Mouse (Mus musculus) heart, adult 2 months (tissue): ENCODE data around the gene Ddx59. TPM values are rescaled to one million over a fixed set of nuclear protein-coding genes. Genes with fewer than 3 reads are reported as not detected.

Experiments used
- DNase-seq, 2 experiments: peaks; one replicate each; pipeline ENCODE4 v3.0.0; 2021
- H3K27ac ChIP-seq: fragments of 200-600 bp; 2 replicates; pipeline ENCODE4 v1.8.1; 2022
- H3K27me3 ChIP-seq: fragments of 200-500 bp; 2 replicates; pipeline ENCODE4 v1.6.1; 2012; ENCODE audit warnings: mild to moderate bottlenecking, low read length, inconsistent platforms, mixed read lengths; ENCODE audit not compliant: control insufficient read depth, insufficient read depth
- H3K36me3 ChIP-seq: fragments of 200-500 bp; 2 replicates; pipeline ENCODE4 v1.6.1; 2012; ENCODE audit warnings: low read length, inconsistent platforms; ENCODE audit not compliant: control insufficient read depth, insufficient read depth
- H3K4me1 ChIP-seq: fragments of 200-500 bp; 2 replicates; pipeline ENCODE4 v1.6.1; 2011; ENCODE audit warnings: low read length; ENCODE audit not compliant: control insufficient read depth, insufficient read depth
- H3K4me3 ChIP-seq: fragments of 200-600 bp; 2 replicates; pipeline ENCODE4 v1.8.1; 2022
- H3K79me2 ChIP-seq: fragments of 200-500 bp; replicated peaks from 2 replicates; pipeline ENCODE4 v1.6.1; 2012; ENCODE audit warnings: mild to moderate bottlenecking, inconsistent platforms, low read length, moderate library complexity, mixed read lengths; ENCODE audit not compliant: control insufficient read depth, insufficient read depth
- H3K9ac ChIP-seq: fragments of 200-500 bp; 2 replicates; pipeline ENCODE4 v1.6.1; 2012; ENCODE audit warnings: low read depth, mild to moderate bottlenecking, control low read depth, inconsistent platforms, low read length, mixed read lengths
- CTCF ChIP-seq: fragments of 200-600 bp; IDR thresholded peaks from 2 replicates; pipeline ENCODE4 v1.8.1; 2022; ENCODE audit warnings: antibody characterized with exemption, mild to moderate bottlenecking, moderate library complexity
- EP300 ChIP-seq: fragments of 200-500 bp; IDR thresholded peaks from 2 replicates; pipeline ENCODE4 v1.6.1; 2011; ENCODE audit warnings: low read depth, low read length, control low read depth; ENCODE audit not compliant: insufficient read depth
- POLR2A ChIP-seq: fragments of 200-500 bp; IDR thresholded peaks from 2 replicates; pipeline ENCODE4 v1.6.1; 2011; ENCODE audit warnings: mild to moderate bottlenecking, low read depth, low read length, control low read depth; ENCODE audit not compliant: insufficient read depth
- WGBS: fragments of 180-500 bp; shearing (Covaris S2); methylation state at CpG from one replicate; pipeline ENCODE4 v1.1.7; 2018; 5-methylcytosine and 5-hydroxymethylcytosine counted together
- intact Hi-C: fragments of 180-260 bp; cut with DNase I; formaldehyde crosslinking; loops from one replicate; pipeline ENCODE4 v1.15.1; 2025
- polyA plus RNA-seq: library from polyadenylated mRNA; depleted of rRNA; stranded (reverse); fragments of >200 nt; gene quantifications from 2 replicates; pipeline ENCODE4 v1.2.3, GENCODE M21; 2012; rRNA removed
- total RNA-seq, 2 experiments: library from RNA; stranded (reverse); gene quantifications; 2 replicates each; pipeline ENCODE4 v1.2.3; 2021

Gene Ddx59
- total and polyA plus RNA-seq, 3 experiments, result 4.2 to 14.1 (median 11.8) TPM

DNA sequence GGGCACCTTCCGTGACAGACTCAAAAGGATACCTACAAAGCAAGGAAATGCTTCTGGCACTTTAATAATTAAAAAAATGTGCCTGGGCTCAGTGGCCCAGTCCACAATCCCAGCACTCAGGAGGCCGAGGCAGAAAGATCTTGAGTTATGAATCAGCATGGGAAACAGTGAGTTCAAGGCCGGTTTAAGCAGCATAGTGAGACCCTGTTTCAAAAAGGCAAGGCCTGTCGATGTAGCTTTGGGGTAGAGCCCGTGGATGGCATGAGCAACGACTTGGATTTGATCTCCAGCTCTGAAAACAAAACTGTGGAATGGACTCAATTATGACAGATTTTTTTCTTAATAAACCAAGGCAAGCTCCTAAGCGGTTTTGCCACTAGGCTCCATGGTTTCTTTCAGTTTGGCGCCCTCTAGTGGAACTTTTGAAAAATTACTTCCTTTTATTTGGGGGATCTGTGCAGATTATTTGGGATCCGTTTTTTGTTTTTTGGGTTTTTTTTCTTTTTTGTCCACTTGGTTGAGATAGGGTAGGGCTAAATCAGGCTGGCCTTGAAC lies 43.7 kb downstream of the Ddx59 start:
- no peak overlapping the region for H3K9ac ChIP-seq
- H3K4me3 ChIP-seq, result no peak overlapping the region
- TF ChIP-seq CTCF, result no peak; the same call in 1 of the 2 replicates
- no peak for TF ChIP-seq POLR2A
- no peak for TF ChIP-seq EP300
- intact Hi-C loops, result loop anchor here (1.0 to 5.0 kb wide), 4 partner anchors 152 to 406 kb away; partner anchors contain the start of genes Ascl5 and Cacna1s
- H3K4me1 ChIP-seq, result no peaks in the 10 kb centered on the region; the same call in 1 of the 2 replicates
- WGBS, result 30% methylated on average over 9 of the region's 9 CpGs
- H3K79me2 ChIP-seq, result no peaks in the 10 kb centered on the region
- no peaks in the 10 kb centered on the region for H3K36me3 ChIP-seq
- H3K27ac ChIP-seq, result no peak overlapping the region
- DNase-seq, result peak in 1 of 2 experiments; percentile 4
- no peaks in the 10 kb centered on the region for H3K27me3 ChIP-seq

DNA sequence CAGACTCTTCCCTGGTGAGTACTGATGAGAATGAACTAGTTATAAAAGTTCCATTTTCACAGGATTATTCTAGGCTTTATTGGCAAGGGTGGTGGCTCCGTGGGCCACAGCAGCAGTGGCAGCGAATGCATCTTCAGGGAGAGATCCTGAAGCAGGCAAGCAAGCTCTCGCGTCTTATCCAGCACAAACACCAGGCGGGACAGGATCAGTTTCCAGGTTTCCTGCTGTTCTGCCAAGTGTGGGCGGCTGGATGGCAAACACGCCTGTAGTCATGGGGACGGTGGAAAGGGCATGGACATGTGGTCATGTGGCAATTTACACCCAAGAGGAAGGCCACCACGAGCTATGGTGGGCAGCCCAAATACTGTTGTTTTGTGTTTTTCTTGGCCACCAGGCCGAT lies 47.4 kb downstream of the Ddx59 start:
- H3K4me1 ChIP-seq, result no peaks in the 10 kb centered on the region; the same call in 1 of the 2 replicates
- H3K9ac ChIP-seq, result no peak overlapping the region
- WGBS, result 23% methylated on average over 10 of the region's 10 CpGs
- no peak for TF ChIP-seq CTCF
- TF ChIP-seq EP300, result no peak
- no peak for TF ChIP-seq POLR2A
- DNase-seq, result no peak
- intact Hi-C loops, result no loop called here
- H3K79me2 ChIP-seq, result no peaks in the 10 kb centered on the region
- no peaks in the 10 kb centered on the region for H3K27me3 ChIP-seq
- H3K27ac ChIP-seq, result no peak overlapping the region
- no peak overlapping the region for H3K4me3 ChIP-seq
- no peaks in the 10 kb centered on the region for H3K36me3 ChIP-seq

DNA sequence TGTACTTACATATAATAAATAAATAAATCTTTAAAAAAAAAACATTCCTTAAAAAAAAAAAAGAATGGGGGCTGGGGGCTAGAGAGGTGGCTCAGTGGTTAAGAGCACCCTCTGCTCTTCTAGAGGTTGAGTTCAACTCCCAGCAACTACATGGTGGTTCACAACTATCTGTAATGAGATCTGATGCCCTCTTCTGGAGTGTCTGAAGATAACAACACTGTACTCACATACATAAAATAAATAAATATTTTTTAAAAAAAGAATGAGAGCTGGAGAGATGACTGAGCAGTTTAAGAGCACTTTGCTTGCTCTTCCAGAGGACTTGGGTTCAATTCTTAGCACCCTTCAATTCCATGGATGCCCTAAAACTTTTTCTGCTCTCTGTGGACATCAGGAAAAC lies 50.1 kb downstream of the Ddx59 start:
- H3K27ac ChIP-seq, result no peak overlapping the region
- intact Hi-C loops, result loop anchor here (5.0 kb wide), 1 partner anchor 57 kb away; no protein-coding TSS in a partner anchor
- H3K4me1 ChIP-seq, result no peaks in the 10 kb centered on the region
- H3K27me3 ChIP-seq, result no peaks in the 10 kb centered on the region
- no peak overlapping the region for H3K4me3 ChIP-seq
- H3K36me3 ChIP-seq, result no peaks in the 10 kb centered on the region
- no peak overlapping the region for H3K9ac ChIP-seq
- no peak for DNase-seq
- TF ChIP-seq POLR2A, result no peak
- TF ChIP-seq CTCF, result no peak
- TF ChIP-seq EP300, result no peak
- no peaks in the 10 kb centered on the region for H3K79me2 ChIP-seq

DNA sequence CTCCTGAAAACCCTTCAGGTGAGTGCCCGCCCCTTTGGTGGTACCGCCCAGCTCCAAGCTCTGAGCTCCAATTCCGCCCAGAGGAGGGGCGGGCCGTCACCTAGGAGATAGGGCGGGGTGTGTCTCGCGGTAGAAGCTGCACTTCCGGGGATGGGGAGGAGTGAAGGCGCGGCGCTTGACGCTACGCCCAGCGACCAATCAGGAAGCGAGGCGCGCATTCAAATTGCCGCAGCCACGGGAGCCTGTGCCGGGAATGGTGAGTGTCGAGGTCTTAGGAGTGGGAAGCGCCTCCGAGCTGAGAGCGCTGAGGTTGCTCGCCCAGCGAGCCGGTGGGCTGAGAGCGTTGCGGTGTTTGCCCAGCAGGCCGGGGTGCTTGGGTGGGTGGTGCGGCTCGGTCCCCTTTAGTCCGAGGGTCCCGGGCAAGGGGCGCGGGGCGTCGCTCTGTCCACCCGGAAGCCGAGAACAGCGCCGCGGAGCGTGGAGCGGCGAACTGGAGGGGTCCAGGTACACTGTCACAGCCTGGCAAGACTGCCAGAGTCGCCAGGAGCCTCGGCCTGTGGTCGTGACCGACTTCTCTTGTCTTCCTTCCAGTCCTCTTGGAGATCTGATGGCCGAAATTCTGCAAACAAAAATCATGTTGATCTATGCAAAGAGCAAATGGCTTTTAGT lies 51.2 kb downstream of the Ddx59 start, which contains the start of gene Kif14:
Gene Kif14 (plus strand): TSS at position 201 of the 669 bp plus-strand sequence.
- no peaks in the 10 kb centered on the region for H3K4me1 ChIP-seq
- H3K27ac ChIP-seq, result no peak within 1 kb of the TSS
- H3K27me3 ChIP-seq, result no peaks in the 10 kb centered on the region
- peak within 1 kb of the TSS; percentile 58 for H3K4me3 ChIP-seq
- TF ChIP-seq POLR2A, result no peak
- no peak for TF ChIP-seq EP300
- no peak for TF ChIP-seq CTCF
- intact Hi-C loops, result loop anchor here (5.0 kb wide), 1 partner anchor 56 kb away; no protein-coding TSS in a partner anchor
- H3K9ac ChIP-seq, result no peak within 1 kb of the TSS
- no peaks in the 10 kb centered on the region for H3K79me2 ChIP-seq
- no peaks in the 10 kb centered on the region for H3K36me3 ChIP-seq
- DNase-seq, result peak; percentile 92 to 93
- WGBS, result under 1% methylated on average over 52 of the region's 52 CpGs

DNA sequence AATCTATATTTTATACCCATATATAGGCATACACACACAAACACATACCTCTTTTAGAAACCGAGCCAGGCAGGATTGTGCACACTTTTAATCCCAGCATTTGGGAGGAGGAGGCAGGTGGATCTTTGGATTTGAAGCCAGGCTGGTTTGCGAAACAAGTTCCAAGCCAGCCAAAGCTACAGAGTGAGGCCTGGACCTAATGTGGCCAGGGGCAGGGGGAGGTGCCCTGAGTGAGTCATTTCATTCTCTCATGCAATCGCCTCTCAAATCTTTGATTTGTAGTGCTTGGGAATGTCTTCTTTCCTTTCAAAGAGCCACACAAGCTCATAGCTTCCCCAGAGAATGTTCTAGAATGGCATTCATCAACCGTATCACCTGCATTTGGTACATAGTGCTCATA lies 54.3 kb downstream of the Ddx59 start:
- 90% methylated on average over 4 of the region's 4 CpGs for WGBS
- Histone ChIP-seq H3K4me3 (no peak overlapping the region), H3K79me2 (no peaks in the 10 kb centered on the region), H3K9ac (no peak overlapping the region), H3K4me1 (no peaks in the 10 kb centered on the region), H3K27me3 (no peaks in the 10 kb centered on the region), H3K27ac (no peak overlapping the region), H3K36me3 (no peaks in the 10 kb centered on the region)
- intact Hi-C loops, result loop anchor here (5.0 kb wide), 1 partner anchor 53 kb away; no protein-coding TSS in a partner anchor
- TF ChIP-seq POLR2A (no peak), CTCF (no peak), EP300 (no peak)
- DNase-seq, result no peak

DNA sequence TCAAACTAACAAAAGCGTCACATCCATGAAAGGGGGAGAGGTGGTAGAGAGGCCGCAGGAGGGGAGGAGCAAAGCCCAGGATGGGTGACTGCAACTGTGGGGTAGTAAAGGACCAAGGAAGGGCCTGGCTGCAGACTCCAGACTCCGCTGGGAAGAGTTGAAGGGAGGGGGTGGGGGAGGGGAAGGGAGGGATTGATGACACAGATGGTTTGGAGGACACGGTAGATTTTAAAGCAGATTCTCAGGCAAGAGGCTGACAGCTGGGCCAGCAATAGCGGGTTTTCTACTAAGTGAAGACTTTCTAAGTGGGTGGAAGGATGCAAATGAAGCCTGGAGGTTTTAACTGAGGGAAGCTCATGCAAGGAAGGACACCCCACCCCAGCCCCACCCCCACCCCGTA lies 55.4 kb downstream of the Ddx59 start:
- WGBS, result 54% methylated on average over 6 of the region's 6 CpGs
- Histone ChIP-seq H3K27me3 (no peaks in the 10 kb centered on the region), H3K4me3 (no peak overlapping the region), H3K4me1 (no peaks in the 10 kb centered on the region), H3K9ac (no peak overlapping the region), H3K36me3 (no peaks in the 10 kb centered on the region), H3K79me2 (no peaks in the 10 kb centered on the region), H3K27ac (no peak overlapping the region)
- no peak for DNase-seq
- no peak for TF ChIP-seq CTCF
- TF ChIP-seq POLR2A, result no peak
- TF ChIP-seq EP300, result no peak
- intact Hi-C loops, result no loop called here

Other genes with a start within 250 kb of the Ddx59 start
- gene Mroh3, start 202.4 kb upstream of the Ddx59 start, total RNA-seq, result not detected
- gene Mroh3, start 202.4 kb upstream of the Ddx59 start, polyA plus RNA-seq, result not detected in 2 replicates
- gene Inava, start 181.0 kb upstream of the Ddx59 start, total RNA-seq, result not detected
- 0.29 TPM in 1 of 2 replicates, not detected in the other for gene Inava, start 181.0 kb upstream of the Ddx59 start, polyA plus RNA-seq
- gene Gpr25, start 154.4 kb upstream of the Ddx59 start, total RNA-seq, result not detected
- gene Gpr25, start 154.4 kb upstream of the Ddx59 start, polyA plus RNA-seq, result not detected in 2 replicates
- 10 to 100 TPM; 21.2 to 21.3 TPM for gene Camsap2, start 69.2 kb upstream of the Ddx59 start, total RNA-seq
- 4.3 and 7.4 TPM in 2 replicates for gene Camsap2, start 69.2 kb upstream of the Ddx59 start, polyA plus RNA-seq
- under 1 TPM; 0.08 to 0.30 TPM for gene Kif14, start 51.1 kb downstream of the Ddx59 start, total RNA-seq
- gene Kif14, start 51.1 kb downstream of the Ddx59 start, polyA plus RNA-seq, result 0.02 and 0.03 TPM in 2 replicates
- 10 to 100 TPM in 1 of 2 experiments, 1 to 10 TPM in 1; 9.9 to 10.1 TPM for gene Zfp281, start 209.6 kb downstream of the Ddx59 start, total RNA-seq
- gene Zfp281, start 209.6 kb downstream of the Ddx59 start, polyA plus RNA-seq, result 2.1 and 3.2 TPM in 2 replicates